Mouse (Mus musculus): ENCODE results near the gene Kpna6. TPM values are rescaled to one million over a fixed set of nuclear protein-coding genes. Genes with fewer than 3 reads are reported as not detected.

Kpna6 gene
- polyA plus RNA-seq, 1 experiment = 32.5 TPM

GRCm38 (mm10) chr4:129681837-129682236, 9.3 kb upstream of the Kpna6 start:
- peaks cover 27% of the 10 kb centered on the region for H3K36me3 ChIP-seq (ENCODE audit: control insufficient read depth, insufficient read depth, low read length)
- TF ChIP-seq POLR2A (IDR thresholded peaks at IDR 0.05; ENCODE audit: control insufficient read depth, extremely low read depth, insufficient read depth, low read length, poor library complexity) = no peak
- TF ChIP-seq CTCF (IDR thresholded peaks at IDR 0.05; ENCODE audit: borderline replicate concordance, control insufficient read depth, extremely low read depth, insufficient read depth, low read length, poor library complexity) = no peak
- no peaks in the 10 kb centered on the region for H3K27me3 ChIP-seq (ENCODE audit: control insufficient read depth, insufficient read depth, low read length)
- H3K27ac ChIP-seq (ENCODE audit: control insufficient read depth, insufficient read depth, low read length) = no peak overlapping the region
- no peak overlapping the region for H3K4me3 ChIP-seq (ENCODE audit: control insufficient read depth, insufficient read depth, low read length)
- WGBS = 96% methylated on average over 11 of the region's 11 CpGs
- DNase-seq = no peak
- no peaks in the 10 kb centered on the region for H3K4me1 ChIP-seq (replicated peaks; ENCODE audit: control insufficient read depth, insufficient read depth, low read length)

DNA sequence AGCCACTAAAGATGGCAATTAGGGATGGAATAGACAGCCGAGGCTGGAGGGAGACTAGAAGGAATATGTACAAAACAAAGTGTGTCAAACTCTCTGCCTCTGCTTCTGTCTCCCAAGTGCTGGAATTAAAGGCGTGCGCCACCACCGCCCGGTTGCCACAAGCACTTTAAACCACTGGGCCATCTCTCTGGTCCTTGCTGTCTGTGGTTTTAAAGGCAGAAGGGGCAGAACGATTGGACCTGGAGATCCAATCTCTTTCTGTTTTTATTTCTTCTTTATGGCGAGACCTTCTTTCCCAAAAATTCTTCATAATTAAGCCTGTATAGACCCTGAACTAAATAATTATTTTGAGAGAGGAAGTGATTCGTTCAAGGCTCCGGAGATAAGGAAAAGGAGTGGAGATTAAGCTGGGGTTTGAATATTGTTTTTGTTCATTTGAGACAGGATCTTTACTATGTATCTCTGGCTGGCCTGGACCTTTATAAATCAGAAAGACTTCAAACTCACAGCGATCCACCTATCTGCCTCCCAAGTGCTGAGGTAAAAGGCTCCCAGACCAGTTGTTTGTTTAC, 397 bp upstream of the Kpna6 start:
- H3K4me3 ChIP-seq (ENCODE audit: control insufficient read depth, insufficient read depth, low read length) = peak overlapping the region; percentile 93
- H3K36me3 ChIP-seq (ENCODE audit: control insufficient read depth, insufficient read depth, low read length) = no peaks in the 10 kb centered on the region
- no peaks in the 10 kb centered on the region for H3K27me3 ChIP-seq (ENCODE audit: control insufficient read depth, insufficient read depth, low read length)
- DNase-seq = no peak
- TF ChIP-seq CTCF (IDR thresholded peaks at IDR 0.05; ENCODE audit: borderline replicate concordance, control insufficient read depth, extremely low read depth, insufficient read depth, low read length, poor library complexity) (no peak), POLR2A (IDR thresholded peaks at IDR 0.05; ENCODE audit: control insufficient read depth, extremely low read depth, insufficient read depth, low read length, poor library complexity) (no peak)
- peaks cover 5% of the 10 kb centered on the region for H3K4me1 ChIP-seq (replicated peaks; ENCODE audit: control insufficient read depth, insufficient read depth, low read length)
- 7% methylated on average over 10 of the region's 10 CpGs for WGBS
- no peak overlapping the region for H3K27ac ChIP-seq (ENCODE audit: control insufficient read depth, insufficient read depth, low read length)

DNA sequence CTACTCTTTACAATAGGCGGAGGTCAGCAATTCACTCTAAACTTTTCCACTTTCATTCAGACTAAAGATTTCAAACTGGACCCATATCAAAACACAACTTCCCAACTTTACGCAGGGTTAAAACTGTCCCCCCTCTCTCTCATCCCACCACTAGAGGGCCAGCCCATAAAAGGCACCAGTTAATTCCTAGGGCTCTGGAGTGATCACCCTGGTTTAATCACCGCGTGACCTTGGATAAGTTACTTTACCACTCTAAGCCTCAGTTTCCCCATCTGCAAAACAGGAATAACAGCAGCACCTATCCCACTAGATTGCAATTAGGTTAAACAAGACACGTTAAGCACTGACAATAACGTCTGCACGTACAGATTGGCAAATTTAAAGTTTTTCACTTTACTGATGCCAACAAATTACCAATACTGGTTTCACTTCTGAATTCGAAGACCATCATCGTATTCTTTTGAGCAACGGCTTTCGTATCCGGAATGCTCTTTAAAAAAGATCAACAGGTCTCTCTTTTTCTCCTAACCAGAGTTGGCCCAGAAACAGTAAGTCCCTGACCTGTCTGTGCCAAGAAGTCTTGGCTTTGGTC, 980 bp downstream of the Kpna6 start:
- 6% methylated on average over 12 of the region's 12 CpGs for WGBS
- Histone ChIP-seq H3K27ac (ENCODE audit: control insufficient read depth, insufficient read depth, low read length) (no peak overlapping the region), H3K27me3 (ENCODE audit: control insufficient read depth, insufficient read depth, low read length) (no peaks in the 10 kb centered on the region), H3K4me3 (ENCODE audit: control insufficient read depth, insufficient read depth, low read length) (peak overlapping the region; percentile 93), H3K36me3 (ENCODE audit: control insufficient read depth, insufficient read depth, low read length) (no peaks in the 10 kb centered on the region), H3K4me1 (replicated peaks; ENCODE audit: control insufficient read depth, insufficient read depth, low read length) (peaks cover 5% of the 10 kb centered on the region)
- DNase-seq = peak; percentile 64
- TF ChIP-seq CTCF (IDR thresholded peaks at IDR 0.05; ENCODE audit: borderline replicate concordance, control insufficient read depth, extremely low read depth, insufficient read depth, low read length, poor library complexity) (no peak), POLR2A (IDR thresholded peaks at IDR 0.05; ENCODE audit: control insufficient read depth, extremely low read depth, insufficient read depth, low read length, poor library complexity) (no peak)

DNA sequence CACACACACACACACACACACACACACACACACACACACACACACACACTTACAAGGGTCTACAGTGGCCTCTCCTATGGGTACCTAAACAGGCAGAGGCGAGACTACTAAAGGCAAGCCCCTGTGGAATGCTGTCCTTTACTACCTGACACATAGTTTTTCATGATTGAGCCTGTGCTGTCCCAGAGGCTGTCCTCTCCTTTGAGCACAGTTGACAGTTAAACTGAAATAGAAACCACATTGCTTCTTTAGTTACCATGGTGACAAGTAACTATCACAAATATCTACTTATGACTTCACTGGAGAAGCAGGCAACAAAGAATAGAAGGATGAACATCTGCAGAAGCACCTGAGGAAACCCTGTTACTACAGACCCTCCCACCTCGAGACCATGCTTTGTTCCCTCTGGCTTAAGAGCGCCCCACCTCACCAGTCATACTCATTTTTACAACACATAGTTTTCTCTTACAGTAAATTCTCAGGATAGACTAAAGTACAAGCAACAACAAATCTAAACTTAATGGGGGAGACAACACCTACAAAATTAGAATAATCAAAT, 10.2 kb downstream of the Kpna6 start:
- WGBS = 41% methylated on average over 3 of the region's 3 CpGs
- H3K36me3 ChIP-seq (ENCODE audit: control insufficient read depth, insufficient read depth, low read length) = peaks cover 32% of the 10 kb centered on the region
- H3K4me1 ChIP-seq (replicated peaks; ENCODE audit: control insufficient read depth, insufficient read depth, low read length) = no peaks in the 10 kb centered on the region; the same call in 1 of the 2 replicates
- no peak for DNase-seq
- H3K27me3 ChIP-seq (ENCODE audit: control insufficient read depth, insufficient read depth, low read length) = no peaks in the 10 kb centered on the region
- no peak overlapping the region for H3K4me3 ChIP-seq (ENCODE audit: control insufficient read depth, insufficient read depth, low read length)
- no peak overlapping the region for H3K27ac ChIP-seq (ENCODE audit: control insufficient read depth, insufficient read depth, low read length)
- TF ChIP-seq POLR2A (IDR thresholded peaks at IDR 0.05; ENCODE audit: control insufficient read depth, extremely low read depth, insufficient read depth, low read length, poor library complexity) = no peak
- no peak for TF ChIP-seq CTCF (IDR thresholded peaks at IDR 0.05; ENCODE audit: borderline replicate concordance, control insufficient read depth, extremely low read depth, insufficient read depth, low read length, poor library complexity)

GRCm38 (mm10) chr4:129661584-129661983, 11.0 kb downstream of the Kpna6 start:
- WGBS = 96% methylated on average over 3 of the region's 3 CpGs
- TF ChIP-seq CTCF (IDR thresholded peaks at IDR 0.05; ENCODE audit: borderline replicate concordance, control insufficient read depth, extremely low read depth, insufficient read depth, low read length, poor library complexity) = no peak
- no peak for TF ChIP-seq POLR2A (IDR thresholded peaks at IDR 0.05; ENCODE audit: control insufficient read depth, extremely low read depth, insufficient read depth, low read length, poor library complexity)

DNA sequence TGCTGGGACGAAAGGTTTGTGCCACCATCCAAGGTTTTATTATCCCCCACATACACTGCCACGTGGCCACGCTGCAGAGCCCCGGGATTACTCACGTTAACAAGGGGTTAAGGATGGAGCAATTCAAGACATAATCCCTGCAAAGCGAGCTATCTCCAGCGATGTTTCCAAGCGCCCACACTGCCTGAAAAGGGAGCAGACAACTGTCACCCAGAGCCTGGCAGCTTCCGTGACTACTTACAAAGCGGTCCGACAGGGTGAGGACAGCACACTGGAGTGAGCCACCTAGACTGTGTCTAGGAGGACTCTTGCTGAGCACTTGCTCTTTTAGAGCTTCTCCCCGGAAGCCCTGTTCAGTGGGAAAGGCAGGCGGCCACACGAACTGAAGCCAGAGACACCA, 17.8 kb downstream of the Kpna6 start:
- 97% methylated on average over 14 of the region's 14 CpGs for WGBS
- peaks cover 80% of the 10 kb centered on the region for H3K36me3 ChIP-seq (ENCODE audit: control insufficient read depth, insufficient read depth, low read length)
- TF ChIP-seq POLR2A (IDR thresholded peaks at IDR 0.05; ENCODE audit: control insufficient read depth, extremely low read depth, insufficient read depth, low read length, poor library complexity) (no peak), CTCF (IDR thresholded peaks at IDR 0.05; ENCODE audit: borderline replicate concordance, control insufficient read depth, extremely low read depth, insufficient read depth, low read length, poor library complexity) (no peak)
- DNase-seq = no peak
- H3K4me1 ChIP-seq (replicated peaks; ENCODE audit: control insufficient read depth, insufficient read depth, low read length) = no peaks in the 10 kb centered on the region
- no peak overlapping the region for H3K27ac ChIP-seq (ENCODE audit: control insufficient read depth, insufficient read depth, low read length)
- H3K27me3 ChIP-seq (ENCODE audit: control insufficient read depth, insufficient read depth, low read length) = no peaks in the 10 kb centered on the region
- no peak overlapping the region for H3K4me3 ChIP-seq (ENCODE audit: control insufficient read depth, insufficient read depth, low read length)

More at GRCm38 (mm10) chr4:129661584-129661983, 11.0 kb downstream of the Kpna6 start:
- no peaks in the 10 kb centered on the region; the same call in 1 of the 2 replicates for H3K4me1 ChIP-seq (replicated peaks; ENCODE audit: control insufficient read depth, insufficient read depth, low read length)
- H3K27ac ChIP-seq (ENCODE audit: control insufficient read depth, insufficient read depth, low read length) = no peak overlapping the region
- no peak overlapping the region for H3K4me3 ChIP-seq (ENCODE audit: control insufficient read depth, insufficient read depth, low read length)
- peaks cover 40% of the 10 kb centered on the region for H3K36me3 ChIP-seq (ENCODE audit: control insufficient read depth, insufficient read depth, low read length)
- DNase-seq = no peak
- H3K27me3 ChIP-seq (ENCODE audit: control insufficient read depth, insufficient read depth, low read length) = no peaks in the 10 kb centered on the region

All from thymus, adult 2 months (tissue).